Mouse (Mus musculus): ENCODE measurements around the gene Rufy2.

- TF ChIP-seq EP300 (IDR thresholded peaks at IDR 0.05; ENCODE audit: low read depth) (no peak), CTCF (IDR thresholded peaks at IDR 0.05; ENCODE audit: low read depth) (no peak)
These were observed 60.0 kb downstream of the Rufy2 start for GRCm38 (mm10) chr10:63039867-63040628.
